Mouse (Mus musculus) kidney, embryonic 14.5 days (tissue): ENCODE measurements around the gene Mapk7. TPM values are rescaled to one million over a fixed set of nuclear protein-coding genes. Genes with fewer than 3 reads are reported as not detected.

Experiments
- ATAC-seq: fragments of 200-750 bp; cut with Nextera tagmentation; 2 replicates; pipeline ENCODE4 v1.8.0; 2017; ENCODE audit warnings: moderate number of reproducible peaks, mild to moderate bottlenecking, moderate TSS enrichment, moderate library complexity; ENCODE audit not compliant: low FRiP score, low TSS enrichment
- H3K27ac ChIP-seq: fragments of 300-500 bp; sonication (generic); 2 replicates; pipeline ENCODE4 v1.5.1; 2014; ENCODE audit warnings: low read depth, mild to moderate bottlenecking, low read length, moderate library complexity, mixed read lengths
- H3K27me3 ChIP-seq: fragments of 300-500 bp; sonication (generic); 2 replicates; pipeline ENCODE4 v1.6.1; 2014; ENCODE audit warnings: mild to moderate bottlenecking, low read length; ENCODE audit not compliant: control insufficient read depth, insufficient read depth
- H3K36me3 ChIP-seq: fragments of 300-500 bp; sonication (generic); 2 replicates; pipeline ENCODE4 v1.6.1; 2014; ENCODE audit warnings: low read length, mixed read lengths; ENCODE audit not compliant: control insufficient read depth, insufficient read depth
- H3K4me1 ChIP-seq: fragments of 300-500 bp; sonication (generic); 2 replicates; pipeline ENCODE4 v1.6.1; 2014; ENCODE audit warnings: low read length, mixed read lengths; ENCODE audit not compliant: control insufficient read depth, insufficient read depth
- H3K4me2 ChIP-seq: fragments of 300-500 bp; sonication (generic); replicated peaks from 2 replicates; pipeline ENCODE4 v1.6.1; 2014; ENCODE audit warnings: low read depth, mild to moderate bottlenecking, low read length
- H3K4me3 ChIP-seq: fragments of 300-500 bp; sonication (generic); 2 replicates; pipeline ENCODE4 v1.5.1; 2014; ENCODE audit warnings: mild to moderate bottlenecking, low read length
- H3K9ac ChIP-seq: fragments of 300-500 bp; sonication (generic); 2 replicates; pipeline ENCODE4 v1.6.1; 2014; ENCODE audit warnings: low read depth, mild to moderate bottlenecking, low read length, moderate library complexity
- H3K9me3 ChIP-seq: fragments of 300-500 bp; sonication (generic); 2 replicates; pipeline ENCODE4 v1.6.1; 2016; ENCODE audit warnings: low read length; ENCODE audit not compliant: control insufficient read depth
- WGBS: fragments of 180-500 bp; shearing (Covaris S2); extraction: QIAGEN DNeasy Blood & Tissue Kit; methylation state at CpG from one replicate; pipeline ENCODE4 v1.1.7; 2014; 5-methylcytosine and 5-hydroxymethylcytosine counted together
- polyA plus RNA-seq: library from polyadenylated mRNA; unstranded; fragments of >200 nt; fragmentation: Nextera tagmentation; extraction: Ambion mirVana; gene quantifications from 2 replicates; pipeline ENCODE4 v1.2.1, GENCODE M21; 2014

The Mapk7 gene
- polyA plus RNA-seq, 1 experiment from 2014 or later = 53.4 TPM

GRCm38 (mm10) chr11:61449499-61450292 lies 44.5 kb downstream of the Mapk7 start:
- ATAC-seq = no peak
- Histone ChIP-seq H3K27me3 (no peaks in the 10 kb centered on the region), H3K4me1 (peaks cover 6% of the 10 kb centered on the region), H3K27ac (no peak overlapping the region), H3K4me3 (no peak overlapping the region), H3K4me2 (no peak overlapping the region), H3K9ac (no peak overlapping the region), H3K36me3 (no peaks in the 10 kb centered on the region), H3K9me3 (no peaks in the 10 kb centered on the region)
- WGBS = 76% methylated on average over 24 of the region's 24 CpGs

DNA sequence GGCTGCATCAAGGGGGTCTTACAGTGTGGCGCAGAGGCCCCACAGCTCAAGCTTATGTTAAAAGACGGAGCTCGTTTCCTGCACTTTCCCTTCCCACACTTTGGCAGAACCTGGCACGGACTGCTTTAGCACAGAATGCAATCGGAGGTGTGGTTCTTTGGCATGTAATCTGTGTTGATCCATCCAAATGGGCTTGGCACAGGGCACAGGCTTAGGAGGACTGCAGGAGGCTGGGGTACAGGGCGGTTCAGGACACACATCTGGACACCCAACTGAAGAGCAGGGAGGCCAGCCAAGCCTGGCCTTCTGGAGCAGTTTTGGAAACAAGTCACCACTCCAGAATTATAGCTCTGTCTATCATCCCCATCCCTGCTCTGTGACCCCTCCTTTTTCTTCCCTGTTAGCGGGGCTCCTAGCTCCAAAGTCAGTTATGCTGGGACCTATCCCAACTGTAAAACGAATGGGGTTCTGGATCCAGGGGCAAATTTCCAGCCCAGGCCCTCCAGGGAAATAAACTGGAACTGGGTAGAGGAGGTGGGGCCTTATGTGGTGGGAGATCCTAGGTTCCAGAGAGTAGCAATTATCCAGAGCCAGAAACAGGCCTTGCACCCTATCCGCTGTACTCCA lies 45.5 kb downstream of the Mapk7 start:
- no peak overlapping the region for H3K4me2 ChIP-seq

GRCm38 (mm10) chr11:61448041-61448440 lies 46.2 kb downstream of the Mapk7 start:
- Histone ChIP-seq H3K9ac (no peak overlapping the region), H3K27me3 (no peaks in the 10 kb centered on the region), H3K4me3 (no peak overlapping the region), H3K36me3 (no peaks in the 10 kb centered on the region), H3K4me2 (no peak overlapping the region), H3K4me1 (no peaks in the 10 kb centered on the region), H3K9me3 (no peaks in the 10 kb centered on the region), H3K27ac (no peak overlapping the region)
- WGBS = 74% methylated on average over 5 of the region's 5 CpGs
- no peak for ATAC-seq

More for the DNA sequence above, 45.5 kb downstream of the Mapk7 start:
- Histone ChIP-seq H3K4me1 (peaks cover 2% of the 10 kb centered on the region), H3K27me3 (no peaks in the 10 kb centered on the region), H3K9ac (no peak overlapping the region), H3K9me3 (no peaks in the 10 kb centered on the region), H3K27ac (no peak overlapping the region), H3K36me3 (no peaks in the 10 kb centered on the region), H3K4me3 (no peak overlapping the region)
- ATAC-seq = no peak
- WGBS = 82% methylated on average over 9 of the region's 9 CpGs

GRCm38 (mm10) chr11:61447296-61447695 lies 46.9 kb downstream of the Mapk7 start:
- 84% methylated on average over 8 of the region's 8 CpGs for WGBS
- no peak overlapping the region for H3K27ac ChIP-seq
- H3K36me3 ChIP-seq = no peaks in the 10 kb centered on the region
- no peak overlapping the region for H3K4me3 ChIP-seq
- H3K27me3 ChIP-seq = no peaks in the 10 kb centered on the region
- H3K9me3 ChIP-seq = no peaks in the 10 kb centered on the region
- no peak overlapping the region for H3K4me2 ChIP-seq
- H3K4me1 ChIP-seq = no peaks in the 10 kb centered on the region
- ATAC-seq = no peak
- no peak overlapping the region for H3K9ac ChIP-seq

GRCm38 (mm10) chr11:61443807-61444206 lies 50.4 kb downstream of the Mapk7 start:
- Histone ChIP-seq H3K27ac (no peak overlapping the region), H3K9ac (no peak overlapping the region), H3K4me1 (no peaks in the 10 kb centered on the region), H3K4me2 (no peak overlapping the region), H3K4me3 (no peak overlapping the region), H3K27me3 (no peaks in the 10 kb centered on the region), H3K36me3 (no peaks in the 10 kb centered on the region), H3K9me3 (no peaks in the 10 kb centered on the region)
- WGBS = 90% methylated on average over 6 of the region's 6 CpGs
- no peak for ATAC-seq

DNA sequence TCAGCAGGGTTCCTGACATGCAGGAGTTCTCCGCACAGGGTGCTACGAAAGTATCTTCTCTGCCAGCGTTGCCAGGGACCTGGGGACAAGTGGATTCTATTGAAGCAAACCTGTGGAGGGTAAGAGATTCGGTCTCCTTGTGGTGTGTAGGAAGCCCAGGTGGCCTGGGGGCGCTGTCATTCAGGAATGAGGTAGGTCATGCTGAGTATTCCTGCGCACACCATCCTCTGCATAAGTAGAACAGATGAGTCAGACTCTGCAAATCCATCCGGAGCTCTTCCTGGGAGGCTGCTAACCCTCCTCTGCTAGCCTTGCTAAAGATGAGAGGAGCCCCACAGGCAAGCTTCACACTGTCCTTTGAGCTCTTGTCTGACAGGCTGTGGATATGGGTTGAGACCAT lies 52.5 kb downstream of the Mapk7 start:
- H3K36me3 ChIP-seq = no peaks in the 10 kb centered on the region
- no peaks in the 10 kb centered on the region for H3K9me3 ChIP-seq
- no peak overlapping the region for H3K27ac ChIP-seq
- H3K4me1 ChIP-seq = no peaks in the 10 kb centered on the region
- H3K4me3 ChIP-seq = no peak overlapping the region
- 84% methylated on average over 7 of the region's 7 CpGs for WGBS
- ATAC-seq = no peak
- H3K4me2 ChIP-seq = no peak overlapping the region
- no peak overlapping the region for H3K9ac ChIP-seq
- no peaks in the 10 kb centered on the region for H3K27me3 ChIP-seq

GRCm38 (mm10) chr11:61440416-61440815 lies 53.8 kb downstream of the Mapk7 start:
- Histone ChIP-seq H3K27ac (no peak overlapping the region), H3K4me3 (no peak overlapping the region), H3K36me3 (no peaks in the 10 kb centered on the region), H3K9ac (no peak overlapping the region), H3K27me3 (no peaks in the 10 kb centered on the region), H3K9me3 (no peaks in the 10 kb centered on the region), H3K4me2 (no peak overlapping the region), H3K4me1 (no peaks in the 10 kb centered on the region)
- 94% methylated on average over 4 of the region's 4 CpGs for WGBS
- no peak for ATAC-seq

DNA sequence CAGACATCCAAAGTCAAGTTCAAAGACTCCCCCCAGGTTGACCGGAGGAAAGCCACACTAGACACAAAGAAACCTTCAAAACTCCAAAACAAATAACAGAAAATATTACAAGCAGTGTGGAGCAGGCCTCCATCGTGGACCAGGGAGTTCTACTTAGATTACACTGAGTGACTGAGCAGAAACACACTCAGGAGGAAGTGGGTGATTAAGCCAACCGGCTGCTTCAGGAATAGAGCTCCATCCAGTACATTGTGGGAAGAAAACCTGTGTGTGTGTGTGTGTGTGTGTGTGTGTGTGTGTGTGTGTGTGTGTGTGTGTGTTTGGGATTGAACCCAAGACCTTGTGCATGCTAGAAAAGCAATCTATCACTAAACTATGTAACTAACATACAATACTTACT lies 55.0 kb downstream of the Mapk7 start:
- H3K9me3 ChIP-seq = no peaks in the 10 kb centered on the region
- ATAC-seq = no peak
- H3K27me3 ChIP-seq = no peaks in the 10 kb centered on the region
- 64% methylated on average over 3 of the region's 3 CpGs for WGBS
- H3K4me1 ChIP-seq = no peaks in the 10 kb centered on the region
- no peak overlapping the region for H3K4me3 ChIP-seq
- H3K36me3 ChIP-seq = no peaks in the 10 kb centered on the region
- no peak overlapping the region for H3K9ac ChIP-seq
- H3K4me2 ChIP-seq = no peak overlapping the region
- no peak overlapping the region for H3K27ac ChIP-seq
